Mouse (Mus musculus) CH12.LX (cell line): ENCODE measurements around the gene Vmn1r196. TPM values are rescaled to one million over a fixed set of nuclear protein-coding genes. Genes with fewer than 3 reads are reported as not detected.

Experiments used
- DNase-seq: peaks from one replicate; pipeline ENCODE4 v3.0.0-alpha.2; 2013; ENCODE audit errors: extremely low read depth
- H3K27ac ChIP-seq: 2 replicates; pipeline ENCODE4 v1.5.1; 2012; ENCODE audit warnings: low read depth, mild to moderate bottlenecking, control low read depth, moderate library complexity; ENCODE audit not compliant: insufficient read depth
- H3K27me3 ChIP-seq: replicated peaks from 2 replicates; pipeline ENCODE3; 2012; ENCODE audit warnings: inconsistent platforms
- H3K36me3 ChIP-seq, 2 experiments: replicated peaks in 1 of 2; 2 replicates each; pipeline versions ENCODE3 to v1.6.1; 2012; ENCODE audit warnings: inconsistent platforms in 1 of 2, low read length in 1 of 2, mild to moderate bottlenecking in 1 of 2, mixed read lengths in 1 of 2, moderate library complexity in 1 of 2; ENCODE audit not compliant: control insufficient read depth in 1 of 2, insufficient read depth in 1 of 2
- H3K4me1 ChIP-seq, 2 experiments: 2 replicates each; pipeline ENCODE4 v1.6.1; 2012; ENCODE audit warnings: inconsistent platforms in 1 of 2, moderate library complexity in 1 of 2; ENCODE audit not compliant: insufficient read depth in 2 of 2, control insufficient read depth in 1 of 2
- H3K4me2 ChIP-seq: 2 replicates; pipeline ENCODE4 v1.6.1; 2012; ENCODE audit warnings: low read depth, mild to moderate bottlenecking, control low read depth; ENCODE audit not compliant: poor library complexity, insufficient read depth, severe bottlenecking
- H3K4me3 ChIP-seq, 3 experiments: fragments of 150-350 bp in 1 of 3; sonication (generic) in 1 of 3; replicated peaks in 1 of 3; 2 replicates each; pipeline versions ENCODE3 to v1.5.1; 2011 to 2012; ENCODE audit warnings: low read depth in 2 of 3, low read length in 2 of 3, mild to moderate bottlenecking in 2 of 3, moderate library complexity in 2 of 3, control low read depth in 1 of 3, improper control_type of control experiment in 1 of 3, inconsistent platforms in 1 of 3, mixed read lengths in 1 of 3; ENCODE audit not compliant: poor library complexity in 1 of 3
- H3K79me2 ChIP-seq: replicated peaks from 2 replicates; pipeline ENCODE4 v1.6.1; 2012; ENCODE audit warnings: mild to moderate bottlenecking, moderate library complexity; ENCODE audit not compliant: control insufficient read depth, poor library complexity, insufficient read depth, severe bottlenecking; ENCODE audit errors: extremely low read depth
- H3K9ac ChIP-seq: 2 replicates; pipeline ENCODE4 v1.6.1; 2012; ENCODE audit warnings: low read depth, mild to moderate bottlenecking, control low read depth, moderate library complexity; ENCODE audit not compliant: insufficient read depth
- H3K9me3 ChIP-seq: replicated peaks from 2 replicates; pipeline ENCODE3; 2012; ENCODE audit warnings: low read length, inconsistent platforms, mixed read lengths
- ELF1 ChIP-seq: IDR thresholded peaks from 2 replicates; pipeline ENCODE4 v1.6.1; 2014; ENCODE audit warnings: low read depth, mild to moderate bottlenecking, inconsistent platforms, low read length, improper control_type of control experiment
- HCFC1 ChIP-seq: IDR thresholded peaks from 2 replicates; pipeline ENCODE4 v1.6.1; 2012; ENCODE audit warnings: low read depth, mild to moderate bottlenecking, inconsistent platforms, low read length, improper control_type of control experiment
- MAFK ChIP-seq: IDR thresholded peaks from 2 replicates; pipeline ENCODE4 v1.6.1; 2011; ENCODE audit warnings: low read length, improper control_type of control experiment; ENCODE audit not compliant: insufficient replicate concordance
- MAX ChIP-seq: IDR thresholded peaks from 2 replicates; pipeline ENCODE4 v1.6.1; 2011; ENCODE audit warnings: low read length, improper control_type of control experiment
- MAZ ChIP-seq: IDR thresholded peaks from 2 replicates; pipeline ENCODE4 v1.6.1; 2012; ENCODE audit warnings: low read depth, mild to moderate bottlenecking, inconsistent platforms, low read length, improper control_type of control experiment, moderate library complexity
- SMC3 ChIP-seq: IDR thresholded peaks from 2 replicates; pipeline ENCODE4 v1.6.1; 2011; ENCODE audit warnings: low read depth, low read length, improper control_type of control experiment
- TCF12 ChIP-seq: IDR thresholded peaks from 2 replicates; pipeline ENCODE4 v1.6.1; 2014; ENCODE audit warnings: low read depth, mild to moderate bottlenecking, inconsistent platforms, low read length, improper control_type of control experiment
- UBTF ChIP-seq: IDR thresholded peaks from 2 replicates; pipeline ENCODE4 v1.6.1; 2012; ENCODE audit warnings: low read depth, mild to moderate bottlenecking, inconsistent platforms, low read length, improper control_type of control experiment, moderate library complexity
- USF1 ChIP-seq: IDR thresholded peaks from 2 replicates; pipeline ENCODE4 v1.6.1; 2014; ENCODE audit warnings: low read depth, mild to moderate bottlenecking, inconsistent platforms, low read length, improper control_type of control experiment
- USF2 ChIP-seq: conservative IDR thresholded peaks from 2 replicates; pipeline ENCODE4 v1.6.1; 2011; ENCODE audit warnings: low read depth, low read length, improper control_type of control experiment
- dilution Hi-C: fragments of 300-500 bp; cut with MboI; formaldehyde crosslinking; loops from 2 replicates; pipeline ENCODE4 v1.14.3; 2020; ENCODE audit warnings: low sequenced_read_pairs; ENCODE audit not compliant: extremely low pct_unique_long_range_greater_than_20kb, extremely low pct_ligation_motif_present
- in situ Hi-C: fragments of 300-500 bp; cut with MboI; formaldehyde crosslinking; loops from 3 replicates; pipeline ENCODE4 v1.14.3; 2019; ENCODE audit warnings: low sequenced_read_pairs, low pct_ligation_motif_present, low pct_unique_long_range_greater_than_20kb, mixed read lengths
- polyA plus RNA-seq: library from polyadenylated mRNA; unstranded; fragments of >175 nt; gene quantifications from 2 replicates; pipeline ENCODE4 v1.2.1, GENCODE M21; 2012; ENCODE audit warnings: low read depth; ENCODE audit not compliant: insufficient read length
- total RNA-seq, 2 experiments: library from RNA; depleted of rRNA; stranded (reverse); fragments of 300-350 nt in 1 of 2; fragments of >200 nt in 1 of 2; gene quantifications; 2 replicates each; pipeline ENCODE4 v1.2.3; 2012 to 2014

Vmn1r196 gene
- total and polyA plus RNA-seq, 3 experiments: not detected

GRCm38 (mm10) chr13:22335565-22335964 is 45.8 kb downstream of the Vmn1r196 start:
- Histone ChIP-seq H3K36me3 (no peaks in the 10 kb centered on the region), H3K79me2 (no peaks in the 10 kb centered on the region), H3K27ac (no peak overlapping the region), H3K4me1 (no peaks in the 10 kb centered on the region), H3K27me3 (no peaks in the 10 kb centered on the region), H3K4me2 (no peak overlapping the region), H3K9ac (no peak overlapping the region), H3K4me3 (no peak overlapping the region), H3K9me3 (no peaks in the 10 kb centered on the region)
- no peak for TF ChIP-seq MAX
- TF ChIP-seq MAFK: no peak
- TF ChIP-seq SMC3: no peak
- no peak for TF ChIP-seq USF1
- no peak for TF ChIP-seq TCF12
- TF ChIP-seq UBTF: no peak
- no peak for TF ChIP-seq MAZ
- no peak for TF ChIP-seq HCFC1
- no peak for TF ChIP-seq ELF1
- no peak for TF ChIP-seq USF2
- dilution Hi-C loops: no loop called here
- no peak for DNase-seq
- in situ Hi-C loops: no loop called here

Other genes with a start within 250 kb of the Vmn1r196 start
- gene Hist1h4i, start 248.6 kb upstream of the Vmn1r196 start, total RNA-seq (2012; rRNA removed): 768 and 812 TPM in 2 replicates
- 29.9 and 35.7 TPM in 2 replicates for gene Hist1h4i, start 248.6 kb upstream of the Vmn1r196 start, total RNA-seq (2014; rRNA removed)
- gene Hist1h4i, start 248.6 kb upstream of the Vmn1r196 start, polyA plus RNA-seq: 6.4 TPM in 2 replicates
- gene Hist1h2ag, start 247.0 kb upstream of the Vmn1r196 start, total RNA-seq (2012; rRNA removed): 576 and 708 TPM in 2 replicates
- gene Hist1h2ag, start 247.0 kb upstream of the Vmn1r196 start, total RNA-seq (2014; rRNA removed): 21.8 and 22.0 TPM in 2 replicates
- gene Hist1h2ag, start 247.0 kb upstream of the Vmn1r196 start, polyA plus RNA-seq: 7.3 and 13.0 TPM in 2 replicates
- 1,723 and 1,790 TPM in 2 replicates for gene Hist1h2bj, start 246.7 kb upstream of the Vmn1r196 start, total RNA-seq (2012; rRNA removed)
- gene Hist1h2bj, start 246.7 kb upstream of the Vmn1r196 start, total RNA-seq (2014; rRNA removed): 23.2 and 23.8 TPM in 2 replicates
- 0.72 and 2.5 TPM in 2 replicates for gene Hist1h2bj, start 246.7 kb upstream of the Vmn1r196 start, polyA plus RNA-seq
- gene Vmn1r188, start 205.5 kb upstream of the Vmn1r196 start, total RNA-seq (2012; rRNA removed): not detected in 2 replicates
- not detected in 2 replicates for gene Vmn1r188, start 205.5 kb upstream of the Vmn1r196 start, total RNA-seq (2014; rRNA removed)
- gene Vmn1r188, start 205.5 kb upstream of the Vmn1r196 start, polyA plus RNA-seq: not detected in 2 replicates
- gene Vmn1r189, start 184.1 kb upstream of the Vmn1r196 start, total RNA-seq (2012; rRNA removed): not detected in 2 replicates
- not detected in 2 replicates for gene Vmn1r189, start 184.1 kb upstream of the Vmn1r196 start, total RNA-seq (2014; rRNA removed)
- not detected in 2 replicates for gene Vmn1r189, start 184.1 kb upstream of the Vmn1r196 start, polyA plus RNA-seq
- not detected in 2 replicates for gene Vmn1r191, start 106.0 kb upstream of the Vmn1r196 start, total RNA-seq (2012; rRNA removed)
- not detected in 2 replicates for gene Vmn1r191, start 106.0 kb upstream of the Vmn1r196 start, total RNA-seq (2014; rRNA removed)
- not detected in 2 replicates for gene Vmn1r191, start 106.0 kb upstream of the Vmn1r196 start, polyA plus RNA-seq
- not detected in 2 replicates for gene Vmn1r192, start 98.8 kb upstream of the Vmn1r196 start, total RNA-seq (2012; rRNA removed)
- not detected in 2 replicates for gene Vmn1r192, start 98.8 kb upstream of the Vmn1r196 start, total RNA-seq (2014; rRNA removed)
- not detected in 2 replicates for gene Vmn1r192, start 98.8 kb upstream of the Vmn1r196 start, polyA plus RNA-seq
- not detected in 2 replicates for gene Vmn1r193, start 66.8 kb upstream of the Vmn1r196 start, total RNA-seq (2012; rRNA removed)
- gene Vmn1r193, start 66.8 kb upstream of the Vmn1r196 start, total RNA-seq (2014; rRNA removed): not detected in 2 replicates
- gene Vmn1r193, start 66.8 kb upstream of the Vmn1r196 start, polyA plus RNA-seq: not detected in 2 replicates
- gene Vmn1r194, start 45.7 kb upstream of the Vmn1r196 start, total RNA-seq (2012; rRNA removed): not detected in 2 replicates
- not detected in 2 replicates for gene Vmn1r194, start 45.7 kb upstream of the Vmn1r196 start, total RNA-seq (2014; rRNA removed)
- gene Vmn1r194, start 45.7 kb upstream of the Vmn1r196 start, polyA plus RNA-seq: not detected in 2 replicates
- not detected in 2 replicates for gene Vmn1r195, start 19.4 kb upstream of the Vmn1r196 start, total RNA-seq (2012; rRNA removed)
- not detected in 2 replicates for gene Vmn1r195, start 19.4 kb upstream of the Vmn1r196 start, total RNA-seq (2014; rRNA removed)
- gene Vmn1r195, start 19.4 kb upstream of the Vmn1r196 start, polyA plus RNA-seq: not detected in 2 replicates
- gene Vmn1r197, start 34.7 kb downstream of the Vmn1r196 start, total RNA-seq (2012; rRNA removed): not detected in 2 replicates
- gene Vmn1r197, start 34.7 kb downstream of the Vmn1r196 start, total RNA-seq (2014; rRNA removed): not detected in 2 replicates
- gene Vmn1r197, start 34.7 kb downstream of the Vmn1r196 start, polyA plus RNA-seq: 0.04 TPM in 1 of 2 replicates, not detected in the other
- not detected in 2 replicates for gene Vmn1r198, start 60.4 kb downstream of the Vmn1r196 start, total RNA-seq (2012; rRNA removed)
- gene Vmn1r198, start 60.4 kb downstream of the Vmn1r196 start, total RNA-seq (2014; rRNA removed): not detected in 2 replicates
- not detected in 2 replicates for gene Vmn1r198, start 60.4 kb downstream of the Vmn1r196 start, polyA plus RNA-seq
- gene Vmn1r199, start 89.9 kb downstream of the Vmn1r196 start, total RNA-seq (2012; rRNA removed): not detected in 2 replicates
- gene Vmn1r199, start 89.9 kb downstream of the Vmn1r196 start, total RNA-seq (2014; rRNA removed): not detected in 2 replicates
- not detected in 2 replicates for gene Vmn1r199, start 89.9 kb downstream of the Vmn1r196 start, polyA plus RNA-seq
- not detected in 2 replicates for gene Vmn1r200, start 100.5 kb downstream of the Vmn1r196 start, total RNA-seq (2012; rRNA removed)
- not detected in 2 replicates for gene Vmn1r200, start 100.5 kb downstream of the Vmn1r196 start, total RNA-seq (2014; rRNA removed)
- not detected in 2 replicates for gene Vmn1r200, start 100.5 kb downstream of the Vmn1r196 start, polyA plus RNA-seq
- gene Vmn1r201, start 182.0 kb downstream of the Vmn1r196 start, total RNA-seq (2012; rRNA removed): 0.13 TPM in 1 of 2 replicates, not detected in the other
- gene Vmn1r201, start 182.0 kb downstream of the Vmn1r196 start, total RNA-seq (2014; rRNA removed): 0.04 TPM in 1 of 2 replicates, not detected in the other
- not detected in 2 replicates for gene Vmn1r201, start 182.0 kb downstream of the Vmn1r196 start, polyA plus RNA-seq
- not detected in 2 replicates for gene Vmn1r202, start 215.5 kb downstream of the Vmn1r196 start, total RNA-seq (2012; rRNA removed)
- gene Vmn1r202, start 215.5 kb downstream of the Vmn1r196 start, total RNA-seq (2014; rRNA removed): not detected in 2 replicates
- gene Vmn1r202, start 215.5 kb downstream of the Vmn1r196 start, polyA plus RNA-seq: not detected in 2 replicates
- 0.04 TPM in 2 replicates for gene Vmn1r203, start 228.2 kb downstream of the Vmn1r196 start, total RNA-seq (2012; rRNA removed)
- gene Vmn1r203, start 228.2 kb downstream of the Vmn1r196 start, total RNA-seq (2014; rRNA removed): 0.08 and 0.14 TPM in 2 replicates
- 0.05 and 0.06 TPM in 2 replicates for gene Vmn1r203, start 228.2 kb downstream of the Vmn1r196 start, polyA plus RNA-seq